Mouse (Mus musculus): ENCODE measurements at regions not wholly inside any gene's neighbourhood (a gene's known extent, or its start where the extent isn't known, plus 50 kb on each side); places are given as distances from the start of the nearest gene placed in this dataset.
"Not testable (repeated sequence)": the region's sequence is repeated elsewhere in the genome, so short reads cannot be mapped to it uniquely, and the experiment has no call there.

GRCm38 (mm10) chr12:8070788-8071187 lies 93.3 kb downstream of the Apob start:
- WGBS, result 89% methylated on average over 6 of the region's 6 CpGs
- H3K4me1 ChIP-seq (replicated peaks), result no peaks in the 10 kb centered on the region; the same call in 1 of the 2 replicates
- ATAC-seq (ENCODE audit: low read depth), result no peak
- no peak overlapping the region for H3K4me2 ChIP-seq
- no peaks in the 10 kb centered on the region for H3K9me3 ChIP-seq
- no peaks in the 10 kb centered on the region for H3K27me3 ChIP-seq
- no peak overlapping the region for H3K27ac ChIP-seq (replicated peaks)
- H3K9ac ChIP-seq, result no peak overlapping the region
- no peak overlapping the region for H3K4me3 ChIP-seq
- H3K36me3 ChIP-seq, result no peaks in the 10 kb centered on the region

- Histone ChIP-seq H3K4me2 (no peak overlapping the region), H3K27ac (replicated peaks) (no peak overlapping the region), H3K27me3 (no peaks in the 10 kb centered on the region), H3K9me3 (no peaks in the 10 kb centered on the region), H3K4me1 (replicated peaks) (no peaks in the 10 kb centered on the region; the same call in 1 of the 2 replicates), H3K36me3 (no peaks in the 10 kb centered on the region), H3K4me3 (no peak overlapping the region), H3K9ac (no peak overlapping the region)
- WGBS, result 89% methylated on average over 4 of the region's 4 CpGs
- no peak for ATAC-seq (ENCODE audit: low read depth)
These were observed 93.8 kb downstream of the Apob start for GRCm38 (mm10) chr12:8071286-8071685.

- Histone ChIP-seq H3K36me3 (no peaks in the 10 kb centered on the region), H3K27me3 (no peaks in the 10 kb centered on the region), H3K4me2 (no peak overlapping the region), H3K9ac (no peak overlapping the region), H3K9me3 (no peaks in the 10 kb centered on the region), H3K4me1 (replicated peaks) (no peaks in the 10 kb centered on the region), H3K27ac (replicated peaks) (no peak overlapping the region), H3K4me3 (no peak overlapping the region)
- ATAC-seq (ENCODE audit: low read depth), result no peak
These were observed 98.6 kb downstream of the Apob start for GRCm38 (mm10) chr12:8076010-8076540.

GRCm38 (mm10) chr12:8077346-8077745 lies 99.9 kb downstream of the Apob start:
- Histone ChIP-seq H3K4me2 (no peak overlapping the region), H3K27ac (replicated peaks) (no peak overlapping the region), H3K27me3 (no peaks in the 10 kb centered on the region), H3K9me3 (no peaks in the 10 kb centered on the region), H3K4me1 (replicated peaks) (no peaks in the 10 kb centered on the region), H3K4me3 (no peak overlapping the region), H3K9ac (no peak overlapping the region), H3K36me3 (no peaks in the 10 kb centered on the region)
- WGBS, result 95% methylated on average over 4 of the region's 4 CpGs
- no peak for ATAC-seq (ENCODE audit: low read depth)

- no peak for ATAC-seq (ENCODE audit: low read depth)
These were observed 100.6 kb downstream of the Apob start for GRCm38 (mm10) chr12:8078046-8078445.

GRCm38 (mm10) chr12:8082688-8083661 lies 105.5 kb downstream of the Apob start:
- 74% methylated on average over 8 of the region's 8 CpGs for WGBS
- H3K9ac ChIP-seq, result no peak overlapping the region
- no peak overlapping the region for H3K4me3 ChIP-seq
- ATAC-seq (ENCODE audit: low read depth), result no peak
- no peak overlapping the region for H3K27ac ChIP-seq (replicated peaks)
- no peaks in the 10 kb centered on the region for H3K27me3 ChIP-seq
- no peaks in the 10 kb centered on the region for H3K9me3 ChIP-seq
- H3K4me1 ChIP-seq (replicated peaks), result no peaks in the 10 kb centered on the region
- no peaks in the 10 kb centered on the region for H3K36me3 ChIP-seq
- no peak overlapping the region for H3K4me2 ChIP-seq

More at GRCm38 (mm10) chr12:8078046-8078445, 100.6 kb downstream of the Apob start:
- H3K4me1 ChIP-seq (replicated peaks), result no peaks in the 10 kb centered on the region
- H3K9ac ChIP-seq, result no peak overlapping the region
- H3K36me3 ChIP-seq, result no peaks in the 10 kb centered on the region
- H3K27ac ChIP-seq (replicated peaks), result no peak overlapping the region
- H3K27me3 ChIP-seq, result no peaks in the 10 kb centered on the region
- H3K4me2 ChIP-seq, result no peak overlapping the region
- H3K4me3 ChIP-seq, result no peak overlapping the region
- 83% methylated on average over 3 of the region's 3 CpGs for WGBS
- no peaks in the 10 kb centered on the region for H3K9me3 ChIP-seq

DNA sequence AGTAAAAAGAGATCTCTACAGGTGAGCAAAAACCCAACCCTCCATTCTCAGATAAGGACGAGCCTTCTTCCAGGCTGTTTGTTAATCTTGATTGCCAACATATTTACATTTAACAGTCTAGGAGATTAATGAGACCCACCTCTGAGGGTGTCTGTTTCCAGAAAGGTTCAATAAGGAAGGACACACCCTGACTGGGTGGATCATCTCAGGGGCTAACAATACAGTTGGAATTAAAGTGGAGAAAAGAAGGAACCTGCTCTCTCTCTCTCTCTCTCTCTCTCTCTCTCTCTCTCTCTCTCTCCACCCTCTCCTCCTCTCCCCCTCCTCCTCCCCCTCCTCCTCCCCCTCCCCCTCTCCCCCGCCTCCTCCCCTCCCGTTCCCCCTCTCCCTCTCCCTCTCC lies 110.5 kb downstream of the Apob start:
- 77% methylated on average over 1 of the region's 3 CpGs for WGBS
- no peak for ATAC-seq (ENCODE audit: low read depth)
- Histone ChIP-seq H3K9ac (no peak overlapping the region), H3K4me2 (no peak overlapping the region), H3K4me3 (no peak overlapping the region), H3K4me1 (replicated peaks) (no peaks in the 10 kb centered on the region), H3K9me3 (no peaks in the 10 kb centered on the region), H3K36me3 (no peaks in the 10 kb centered on the region), H3K27me3 (no peaks in the 10 kb centered on the region), H3K27ac (replicated peaks) (no peak overlapping the region)

GRCm38 (mm10) chr12:8089423-8090278 lies 112.2 kb downstream of the Apob start:
- WGBS, result 84% methylated on average over 8 of the region's 8 CpGs
- ATAC-seq (ENCODE audit: low read depth), result no peak
- H3K4me2 ChIP-seq, result no peak overlapping the region
- no peaks in the 10 kb centered on the region for H3K36me3 ChIP-seq
- H3K27me3 ChIP-seq, result no peaks in the 10 kb centered on the region
- H3K9ac ChIP-seq, result no peak overlapping the region
- H3K4me1 ChIP-seq (replicated peaks), result no peaks in the 10 kb centered on the region
- no peak overlapping the region for H3K4me3 ChIP-seq
- H3K27ac ChIP-seq (replicated peaks), result no peak overlapping the region
- H3K9me3 ChIP-seq, result 0 out of 2 replicates have a peak, but pooled peaks cover 3% of the 10 kb centered on the region

GRCm38 (mm10) chr12:8090279-8090626 lies 112.8 kb downstream of the Apob start:
- H3K36me3 ChIP-seq, result no peaks in the 10 kb centered on the region
- WGBS, result 78% methylated on average over 2 of the region's 2 CpGs

DNA sequence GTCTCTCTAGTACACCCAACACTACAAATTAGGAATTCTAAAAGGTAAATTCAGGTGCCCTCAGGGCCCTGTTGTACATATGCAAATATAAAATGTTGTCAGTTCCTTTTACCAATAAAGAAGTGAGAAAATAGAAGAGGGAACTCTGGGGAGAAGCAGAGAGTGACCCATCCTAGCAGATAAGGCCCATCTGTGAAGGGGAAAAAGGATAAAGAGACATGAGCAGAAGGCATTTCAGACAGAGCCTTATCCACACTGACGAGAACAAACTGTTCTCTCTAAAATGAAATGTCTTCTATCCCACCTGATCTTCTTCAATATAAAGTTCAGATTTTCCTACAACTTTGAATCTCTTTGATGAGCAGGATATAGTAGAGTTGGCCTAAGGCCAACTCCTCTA lies 114.5 kb upstream of the Ldah start:
- Histone ChIP-seq H3K27me3 (no peaks in the 10 kb centered on the region), H3K4me2 (no peak overlapping the region), H3K4me1 (replicated peaks) (no peaks in the 10 kb centered on the region), H3K4me3 (no peak overlapping the region), H3K9ac (no peak overlapping the region), H3K9me3 (0 out of 2 replicates have a peak, but pooled peaks cover 3% of the 10 kb centered on the region), H3K36me3 (no peaks in the 10 kb centered on the region), H3K27ac (replicated peaks) (no peak overlapping the region)
- no peak for ATAC-seq (ENCODE audit: low read depth)
- WGBS, result 100% methylated on average over 1 of the region's 1 CpGs

More at GRCm38 (mm10) chr12:8090279-8090626, 112.8 kb downstream of the Apob start:
- Histone ChIP-seq H3K4me3 (no peak overlapping the region), H3K4me2 (no peak overlapping the region), H3K4me1 (replicated peaks) (no peaks in the 10 kb centered on the region), H3K9ac (no peak overlapping the region), H3K27ac (replicated peaks) (no peak overlapping the region), H3K9me3 (0 out of 2 replicates have a peak, but pooled peaks cover 3% of the 10 kb centered on the region), H3K27me3 (no peaks in the 10 kb centered on the region)
- no peak for ATAC-seq (ENCODE audit: low read depth)

DNA sequence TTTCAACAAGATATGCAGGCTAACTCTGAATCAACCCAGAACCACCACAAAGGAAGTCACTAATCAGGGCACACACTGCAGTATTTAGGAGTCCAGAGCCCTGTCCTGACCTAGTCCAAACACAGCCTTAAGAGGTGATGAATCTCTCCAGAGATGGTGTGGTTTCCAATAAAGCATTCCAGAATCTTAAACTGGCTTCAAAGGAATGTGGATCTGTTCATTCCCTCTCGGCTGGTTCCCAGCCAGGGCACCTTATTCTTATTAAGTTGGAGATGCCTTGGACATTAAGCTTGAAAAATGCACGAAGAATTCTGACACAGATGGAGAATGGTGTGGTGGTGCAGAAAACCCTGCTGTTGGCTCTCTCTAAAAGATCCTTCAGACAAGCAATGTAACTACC lies 112.0 kb upstream of the Ldah start:
- Histone ChIP-seq H3K9ac (no peak overlapping the region), H3K4me3 (no peak overlapping the region), H3K36me3 (no peaks in the 10 kb centered on the region), H3K27ac (replicated peaks) (no peak overlapping the region), H3K9me3 (0 out of 2 replicates have a peak, but pooled peaks cover 3% of the 10 kb centered on the region), H3K4me1 (replicated peaks) (no peaks in the 10 kb centered on the region), H3K27me3 (no peaks in the 10 kb centered on the region), H3K4me2 (no peak overlapping the region)
- ATAC-seq (ENCODE audit: low read depth), result no peak
- 75% methylated on average over 2 of the region's 2 CpGs for WGBS

- H3K9me3 ChIP-seq; H3K9ac ChIP-seq; H3K27ac ChIP-seq (replicated peaks); H3K27me3 ChIP-seq; H3K4me1 ChIP-seq (replicated peaks); H3K36me3 ChIP-seq; ATAC-seq (ENCODE audit: low read depth); H3K4me2 ChIP-seq; H3K4me3 ChIP-seq: not testable (repeated sequence)
- WGBS, result 79% methylated on average over 2 of the region's 2 CpGs
These were observed 109.5 kb upstream of the Ldah start for GRCm38 (mm10) chr12:8098395-8098794.
